Mouse (Mus musculus): ENCODE results near the gene Vsnl1.

Vsnl1 gene

GRCm38 (mm10) chr12:11389141-11389540, 47.3 kb downstream of the Vsnl1 start:
- in situ Hi-C loops (cut with MboI; ENCODE audit: unreplicated experiment in 2 of 2) = no loop called here

- in situ Hi-C loops (cut with MboI; ENCODE audit: unreplicated experiment in 2 of 2) = no loop called here
These were observed 51.7 kb downstream of the Vsnl1 start for GRCm38 (mm10) chr12:11384754-11385153.

GRCm38 (mm10) chr12:11379396-11379795, 57.0 kb downstream of the Vsnl1 start:
- in situ Hi-C loops (cut with MboI; ENCODE audit: unreplicated experiment in 2 of 2) = no loop called here

- in situ Hi-C loops (cut with MboI; ENCODE audit: unreplicated experiment in 2 of 2) = loop anchor here (25.0 kb wide), 2 partner anchors 417 to 1567 kb away; partner anchors contain the start of gene Mycn (in 2 of the 2)
These were observed 66.4 kb downstream of the Vsnl1 start for GRCm38 (mm10) chr12:11370056-11370455.

GRCm38 (mm10) chr12:11367099-11367765, 69.2 kb downstream of the Vsnl1 start:
- in situ Hi-C loops (cut with MboI; ENCODE audit: unreplicated experiment in 2 of 2) = loop anchor here (25.0 kb wide), 2 partner anchors 420 to 1570 kb away; partner anchors contain the start of gene Mycn (in 2 of the 2)

- in situ Hi-C loops (cut with MboI; ENCODE audit: unreplicated experiment in 2 of 2) = loop anchor here (25.0 kb wide), 2 partner anchors 422 to 1572 kb away; partner anchors contain the start of gene Mycn (in 2 of the 2)
These were observed 71.5 kb downstream of the Vsnl1 start for GRCm38 (mm10) chr12:11364870-11365269.

GRCm38 (mm10) chr12:11362435-11362834, 74.0 kb downstream of the Vsnl1 start:
- in situ Hi-C loops (cut with MboI; ENCODE audit: unreplicated experiment in 2 of 2) = loop anchor here (25.0 kb wide), 2 partner anchors 425 to 1575 kb away; partner anchors contain the start of gene Mycn (in 2 of the 2)

GRCm38 (mm10) chr12:11350895-11351294, 85.5 kb downstream of the Vsnl1 start:
- in situ Hi-C loops (cut with MboI; ENCODE audit: unreplicated experiment in 2 of 2) = loop anchor here (5.0 to 25.0 kb wide), 6 partner anchors 254 to 1586 kb away; partner anchors contain the start of gene Mycn (in 2 of the 2)

- in situ Hi-C loops (cut with MboI; ENCODE audit: unreplicated experiment in 2 of 2) = loop anchor here (5.0 to 25.0 kb wide), 8 partner anchors 255 to 1862 kb away; partner anchors contain the start of gene Mycn (in 2 of the 2)
These were observed 86.5 kb downstream of the Vsnl1 start for GRCm38 (mm10) chr12:11349870-11350269.

- in situ Hi-C loops (cut with MboI; ENCODE audit: unreplicated experiment in 2 of 2) = loop anchor here (25.0 kb wide), 2 partner anchors 536 to 1864 kb away; no protein-coding TSS in a partner anchor
These were observed 88.0 kb downstream of the Vsnl1 start for GRCm38 (mm10) chr12:11348423-11348822.

GRCm38 (mm10) chr12:11345963-11346362, 90.5 kb downstream of the Vsnl1 start:
- in situ Hi-C loops (cut with MboI; ENCODE audit: unreplicated experiment in 2 of 2) = loop anchor here (25.0 kb wide), 2 partner anchors 534 to 1866 kb away; no protein-coding TSS in a partner anchor

- in situ Hi-C loops (cut with MboI; ENCODE audit: unreplicated experiment in 2 of 2) = loop anchor here (5.0 to 25.0 kb wide), 3 partner anchors 530 to 1870 kb away; no protein-coding TSS in a partner anchor
These were observed 94.3 kb downstream of the Vsnl1 start for GRCm38 (mm10) chr12:11342020-11342600.

- in situ Hi-C loops (cut with MboI; ENCODE audit: unreplicated experiment in 2 of 2) = loop anchor here (5.0 to 25.0 kb wide), 4 partner anchors 141 to 1874 kb away; no protein-coding TSS in a partner anchor
These were observed 98.2 kb downstream of the Vsnl1 start for GRCm38 (mm10) chr12:11338251-11338650.

- in situ Hi-C loops (cut with MboI; ENCODE audit: unreplicated experiment in 2 of 2) = loop anchor here (5.0 to 25.0 kb wide), 4 partner anchors 140 to 1875 kb away; no protein-coding TSS in a partner anchor
These were observed 99.6 kb downstream of the Vsnl1 start for GRCm38 (mm10) chr12:11336845-11337244.

GRCm38 (mm10) chr12:11326483-11326882, 109.9 kb downstream of the Vsnl1 start:
- in situ Hi-C loops (cut with MboI; ENCODE audit: unreplicated experiment in 2 of 2) = loop anchor here (25.0 kb wide), 2 partner anchors 514 to 1886 kb away; no protein-coding TSS in a partner anchor

GRCm38 (mm10) chr12:11324480-11324879, 111.9 kb downstream of the Vsnl1 start:
- in situ Hi-C loops (cut with MboI; ENCODE audit: unreplicated experiment in 2 of 2) = loop anchor here in 1 of 2 experiments (25.0 kb wide), 1 partner anchor 1913 kb away; the partner anchor contains the start of gene Ddx1

- in situ Hi-C loops (cut with MboI; ENCODE audit: unreplicated experiment in 2 of 2) = loop anchor here in 1 of 2 experiments (10.0 to 25.0 kb wide), 2 partner anchors 1097 to 1920 kb away; partner anchors contain the start of gene Ddx1
These were observed 118.7 kb downstream of the Vsnl1 start for GRCm38 (mm10) chr12:11317671-11318070.

GRCm38 (mm10) chr12:11313840-11314239, 122.6 kb downstream of the Vsnl1 start:
- in situ Hi-C loops (cut with MboI; ENCODE audit: unreplicated experiment in 2 of 2) = loop anchor here in 1 of 2 experiments (10.0 to 25.0 kb wide), 2 partner anchors 1101 to 1923 kb away; partner anchors contain the start of gene Ddx1

- in situ Hi-C loops (cut with MboI; ENCODE audit: unreplicated experiment in 2 of 2) = loop anchor here in 1 of 2 experiments (10.0 to 25.0 kb wide), 2 partner anchors 1104 to 1926 kb away; partner anchors contain the start of gene Ddx1
These were observed 125.3 kb downstream of the Vsnl1 start for GRCm38 (mm10) chr12:11311106-11311505.
